Mouse (Mus musculus) right cerebral cortex, postnatal 10 days (tissue): Measurements from ENCODE around the gene 1700001C19Rik.

Experiments used
- DNase-seq, 2 experiments: peaks; one replicate each; pipeline ENCODE4 v3.0.0; 2021; ENCODE audit warnings: low spot score in 2 of 2

Gene 1700001C19Rik

DNA sequence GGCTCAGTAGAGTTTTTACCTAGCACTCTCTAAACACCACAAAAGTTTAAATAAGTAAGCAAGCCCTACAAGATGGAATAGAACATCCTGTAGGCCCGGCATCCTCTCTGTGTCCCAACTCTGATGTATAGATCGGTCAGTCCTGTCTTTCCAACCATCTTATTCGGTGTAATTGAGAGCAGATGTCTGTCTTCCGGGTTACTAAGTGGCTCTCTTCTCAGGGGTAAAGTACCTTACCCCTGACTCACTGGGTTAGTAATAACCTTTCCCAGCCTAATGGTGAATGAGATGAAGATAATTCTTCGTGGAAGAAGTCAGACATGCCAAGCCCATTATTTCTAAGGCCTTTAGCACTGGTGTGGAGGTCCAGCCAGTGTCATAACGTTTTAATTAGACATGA lies 63.2 kb downstream of the 1700001C19Rik start:
- no peak for DNase-seq

DNA sequence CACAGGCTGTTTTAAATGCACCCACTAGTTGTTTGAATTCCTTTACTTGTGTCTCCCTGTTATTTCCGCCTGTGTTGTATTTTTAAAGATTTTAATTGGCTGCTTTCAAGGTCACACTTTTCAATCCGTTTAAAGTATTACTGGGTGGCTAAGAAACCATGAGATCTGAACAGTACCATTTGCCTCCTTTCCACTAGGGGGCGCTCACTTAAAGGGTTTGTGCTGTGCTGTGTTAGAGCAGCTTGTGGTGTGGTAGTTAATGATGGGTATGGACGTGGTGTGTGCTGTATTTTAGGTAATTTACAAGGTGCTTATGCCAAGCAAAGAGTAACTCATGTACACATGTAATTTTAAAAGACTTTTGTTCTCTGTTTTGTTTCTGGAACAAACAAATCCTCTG lies 65.7 kb downstream of the 1700001C19Rik start:
- DNase-seq, result peak; percentile 70 to 76

- DNase-seq, result peak in 1 of 2 experiments; percentile 47
These were observed 68.1 kb downstream of the 1700001C19Rik start for GRCm38 (mm10) chr17:47369087-47369443.

DNA sequence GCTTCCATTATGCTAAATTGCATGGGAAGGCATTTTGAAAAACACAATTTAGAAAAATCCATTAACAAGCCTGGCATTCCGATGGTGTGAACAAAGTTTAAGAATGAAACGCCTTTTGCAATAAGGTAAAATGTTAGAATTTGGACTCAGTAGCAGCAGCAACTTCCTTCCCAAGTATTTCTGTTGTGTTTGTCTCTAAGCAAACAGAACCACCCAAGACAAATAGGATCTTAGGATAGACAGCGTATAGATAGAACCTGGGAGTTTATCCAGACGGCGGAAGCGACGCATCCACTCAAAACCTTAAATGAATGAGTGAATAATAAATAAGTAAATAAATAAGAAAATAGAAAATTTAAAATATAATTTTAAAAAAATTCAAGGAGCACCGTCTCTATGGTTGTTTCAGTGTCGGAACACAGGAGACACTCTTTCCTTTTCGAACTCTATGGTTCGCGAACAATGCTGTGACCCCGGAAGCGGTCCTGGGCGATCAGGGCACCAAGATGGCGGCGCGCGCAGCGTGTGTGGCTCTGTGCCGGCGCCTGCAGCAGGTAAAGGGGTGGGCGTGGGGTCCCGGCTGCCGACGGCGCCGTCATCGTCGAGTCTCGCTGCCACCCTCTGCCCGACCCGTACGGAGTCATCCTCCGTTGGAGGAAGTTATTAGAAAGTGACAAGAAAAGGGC lies 68.6 kb downstream of the 1700001C19Rik start, which contains the start of gene Mrps10:
TSS of gene Mrps10 (plus strand) at position 487 of the 686 bp plus-strand sequence.
- DNase-seq, result peak; percentile 93 to 94
